Mouse (Mus musculus) retina, embryonic 14.5 days (tissue): ENCODE measurements at regions not wholly inside any gene's neighbourhood (a gene's known extent, or its start where the extent isn't known, plus 50 kb on each side); places are given as distances from the start of the nearest gene placed in this dataset.

Experiments used
- DNase-seq: peaks from one replicate; pipeline ENCODE4 v3.0.0-alpha.2; 2015; ENCODE audit warnings: low spot score

- DNase-seq, result no peak
Measured at GRCm38 (mm10) chr14:78438064-78438677, 98.4 kb downstream of the Akap11 start.

- DNase-seq, result no peak
Measured at GRCm38 (mm10) chr14:78436586-78436985, 100.0 kb downstream of the Akap11 start.

- DNase-seq, result no peak
Measured at GRCm38 (mm10) chr14:78435982-78436381, 100.6 kb downstream of the Akap11 start.

DNA sequence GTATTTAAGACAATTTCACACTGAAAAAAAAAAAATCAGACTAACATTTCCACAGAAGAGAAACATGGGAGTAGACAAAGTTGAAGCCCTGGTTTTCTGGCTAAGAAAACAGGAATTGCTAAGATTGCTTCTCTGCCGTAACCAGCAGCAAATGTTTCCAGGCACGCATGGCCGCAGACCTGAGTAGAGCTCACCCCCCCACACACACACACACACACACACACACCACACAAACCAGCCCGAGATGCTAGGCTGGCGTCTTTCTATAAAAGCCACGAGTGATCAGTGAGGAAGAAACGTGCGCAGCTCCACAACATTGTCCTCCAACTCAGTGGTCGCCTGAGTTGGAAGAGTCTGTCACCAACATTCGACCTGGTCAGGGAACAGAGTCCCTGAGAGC is 101.0 kb downstream of the Akap11 start:
- DNase-seq, result no peak

- DNase-seq, result no peak
Measured at GRCm38 (mm10) chr14:78434753-78435152, 101.9 kb downstream of the Akap11 start.

- DNase-seq, result no peak
Measured at GRCm38 (mm10) chr14:78434126-78434525, 102.5 kb downstream of the Akap11 start.

- DNase-seq, result peak; percentile 16
Measured at GRCm38 (mm10) chr14:78432471-78432870, 104.1 kb downstream of the Akap11 start.

GRCm38 (mm10) chr14:78431931-78432330 is 104.7 kb downstream of the Akap11 start:
- DNase-seq, result no peak

GRCm38 (mm10) chr14:78431406-78431805 is 105.2 kb downstream of the Akap11 start:
- DNase-seq, result no peak

DNA sequence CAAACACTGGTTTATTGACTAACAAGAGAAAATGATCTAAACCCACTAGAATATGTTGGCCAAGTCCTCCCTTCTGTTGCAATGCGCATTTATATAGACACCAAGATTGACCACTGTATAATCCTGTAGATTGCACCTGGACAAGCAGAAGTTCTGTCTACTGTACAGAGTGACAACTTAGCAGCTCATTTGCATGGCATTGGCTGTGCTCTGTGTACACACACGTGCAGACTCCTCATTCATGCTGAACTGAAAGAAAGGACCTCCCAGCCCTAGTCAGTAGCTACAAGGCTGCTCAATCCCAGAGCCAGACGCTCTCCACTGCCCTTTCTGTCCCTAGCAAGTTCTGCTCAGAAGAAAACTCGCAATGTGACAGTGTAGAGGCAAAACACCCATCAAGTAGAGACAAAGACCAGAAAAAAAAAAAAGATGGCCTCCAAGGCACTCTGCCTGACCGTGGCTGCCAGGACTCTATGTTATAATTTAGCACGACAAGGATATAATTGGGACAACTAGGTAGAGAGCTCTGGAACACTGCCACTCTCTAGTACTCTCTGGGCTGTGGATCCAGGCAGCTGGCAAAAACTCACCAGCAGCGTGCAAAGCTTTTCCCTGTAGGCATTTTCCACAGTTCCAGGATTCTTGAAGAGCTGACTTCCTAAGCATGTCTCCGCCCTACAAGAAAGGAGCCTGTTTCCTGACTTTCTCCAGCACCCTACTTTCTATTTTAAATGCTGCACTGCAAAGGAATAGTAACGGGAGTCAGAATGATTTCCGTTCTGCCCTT is 108.2 kb downstream of the Akap11 start:
- no peak for DNase-seq

DNA sequence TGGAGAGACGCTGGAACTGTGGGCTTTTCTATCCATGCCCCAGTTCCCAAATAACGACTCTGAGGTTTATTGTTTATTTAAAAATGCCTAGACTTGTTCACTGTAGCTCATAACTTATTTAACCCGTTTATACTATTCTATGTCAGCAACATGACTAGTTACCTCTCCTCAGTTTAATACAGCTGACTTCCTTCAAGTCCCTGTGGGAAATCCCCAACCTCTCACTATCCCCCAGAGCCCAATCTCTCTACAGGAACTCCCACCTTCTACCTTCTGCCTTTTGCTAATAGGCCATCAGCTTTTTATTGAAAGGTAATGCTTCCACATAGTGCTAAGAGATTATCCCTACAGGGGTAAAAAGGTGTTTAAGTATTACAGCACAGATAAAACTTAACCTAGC is 109.5 kb downstream of the Akap11 start:
- no peak for DNase-seq

- DNase-seq, result no peak
Measured at GRCm38 (mm10) chr14:78422601-78423000, 114.0 kb downstream of the Akap11 start.

DNA sequence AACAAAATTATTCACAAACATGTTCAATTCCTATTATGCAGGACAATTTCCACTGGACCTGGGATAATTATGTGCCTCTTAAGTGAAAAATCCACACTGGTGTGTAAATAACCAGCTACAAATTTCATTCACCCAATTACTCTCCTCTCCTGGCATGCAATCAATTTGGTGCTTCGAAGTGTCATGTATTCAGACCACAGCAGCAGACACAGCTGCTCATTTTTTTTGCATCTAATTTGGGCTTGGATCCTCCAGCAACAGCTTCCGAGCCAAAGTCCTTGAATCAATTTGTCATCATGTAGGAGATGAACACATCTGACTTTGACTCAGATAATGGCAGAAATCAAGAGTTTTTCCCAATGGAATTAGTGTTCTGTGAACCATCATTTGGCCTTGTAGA is 113.1 kb upstream of the Tnfsf11 start:
- DNase-seq, result no peak

- DNase-seq, result no peak
Measured at GRCm38 (mm10) chr14:78420176-78420575, 112.3 kb upstream of the Tnfsf11 start.

- DNase-seq, result no peak
Measured at GRCm38 (mm10) chr14:78405568-78405967, 97.7 kb upstream of the Tnfsf11 start.

DNA sequence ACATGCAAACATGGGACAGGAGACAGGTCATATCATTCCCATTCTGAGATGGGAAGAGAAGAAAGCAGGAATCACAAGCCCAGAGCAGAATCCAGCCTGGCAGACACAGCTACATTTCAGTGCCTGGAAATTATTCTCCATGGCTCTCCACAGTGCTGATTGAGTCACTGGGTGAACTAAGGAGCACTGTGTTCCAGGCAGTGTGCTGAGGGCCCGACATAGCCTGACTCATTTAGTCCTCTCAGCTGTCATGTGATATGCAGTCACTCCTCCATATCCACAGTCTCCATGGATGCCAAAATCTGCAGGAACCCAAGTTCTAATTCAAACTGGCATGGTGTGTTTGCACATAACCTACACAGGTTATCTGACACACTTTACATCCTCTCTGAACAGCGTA is 90.1 kb upstream of the Tnfsf11 start:
- no peak for DNase-seq

DNA sequence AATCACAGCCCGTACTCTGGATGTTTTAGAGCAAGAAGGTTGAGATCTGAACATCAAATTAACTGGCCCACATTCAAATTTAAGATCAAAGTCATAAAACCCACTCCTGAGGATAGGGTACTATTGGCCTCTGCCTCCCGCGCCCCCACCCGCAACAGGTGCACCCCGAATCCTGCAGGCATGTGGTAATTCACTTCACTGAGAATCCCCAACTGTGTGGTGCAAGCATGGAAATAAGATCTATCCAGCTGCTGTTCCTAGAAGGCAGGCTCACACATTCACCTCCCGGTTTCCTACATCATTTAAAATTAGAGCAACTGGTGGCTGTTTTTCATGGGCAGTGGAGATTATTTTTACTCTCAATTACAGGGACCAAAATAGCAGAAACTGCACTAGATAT is 87.8 kb upstream of the Tnfsf11 start:
- no peak for DNase-seq

DNA sequence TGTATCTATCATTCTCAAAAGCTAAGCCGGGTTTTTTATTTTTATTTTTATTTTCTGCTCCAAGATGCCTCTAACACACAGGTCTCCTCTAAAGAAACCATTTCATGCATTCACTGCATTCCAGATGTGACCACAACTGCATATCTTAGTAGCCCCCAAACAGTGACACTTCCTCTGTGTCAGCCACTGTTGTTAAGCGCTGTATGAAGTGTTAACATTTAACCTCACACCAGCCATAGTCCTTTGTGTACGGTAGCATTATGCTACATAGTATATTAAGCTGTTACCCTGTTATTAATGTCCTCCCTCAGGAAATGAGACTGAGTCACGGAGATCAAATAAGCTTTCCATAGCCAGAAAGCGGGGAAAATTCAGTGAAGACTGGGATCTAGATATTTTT is 79.2 kb upstream of the Tnfsf11 start:
- no peak for DNase-seq

- DNase-seq, result no peak
Measured at GRCm38 (mm10) chr14:78384370-78384769, 76.5 kb upstream of the Tnfsf11 start.

DNA sequence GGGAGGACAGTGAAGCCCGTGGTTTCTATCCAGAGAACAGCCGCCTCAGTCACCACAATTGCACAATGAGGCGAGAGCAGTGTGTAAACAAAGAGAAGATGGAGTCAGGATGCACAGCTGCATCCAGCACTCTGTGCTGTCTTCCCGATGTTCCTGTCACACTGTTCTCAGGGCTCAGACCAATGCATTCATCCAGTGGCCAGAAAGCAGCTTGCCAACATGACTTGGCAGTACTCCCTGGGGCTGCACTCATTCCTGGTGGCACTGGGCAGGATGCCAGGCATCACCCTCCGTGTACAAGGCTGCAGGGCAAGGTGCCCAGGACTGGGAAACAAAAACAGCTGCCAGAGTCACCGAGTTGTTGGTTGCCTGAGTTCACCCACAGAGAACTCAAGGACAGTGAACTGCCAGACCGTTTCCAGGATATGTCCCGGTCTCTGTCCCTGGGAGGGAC is 75.4 kb upstream of the Tnfsf11 start:
- no peak for DNase-seq

- DNase-seq, result no peak
Measured at GRCm38 (mm10) chr14:78380011-78380410, 72.2 kb upstream of the Tnfsf11 start.

DNA sequence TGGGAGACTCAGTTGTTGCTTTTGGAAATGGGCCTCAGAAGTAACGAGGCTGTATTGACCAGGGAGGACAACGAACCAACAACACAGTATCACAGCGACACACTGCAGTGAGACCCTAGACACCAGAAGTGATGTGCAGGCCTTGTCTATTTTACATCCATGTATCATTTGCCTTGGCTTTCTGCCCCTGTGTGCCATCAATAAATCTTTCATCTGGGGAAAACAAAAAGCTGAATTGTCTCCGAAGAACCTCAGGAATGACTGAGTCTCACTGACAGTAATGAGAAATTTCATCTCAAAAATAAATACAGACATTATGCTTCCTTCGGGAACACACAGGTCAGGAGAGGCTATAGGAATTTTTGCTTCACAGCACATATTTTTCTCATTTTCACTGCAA is 68.7 kb upstream of the Tnfsf11 start:
- no peak for DNase-seq

GRCm38 (mm10) chr14:78375746-78376495 is 68.1 kb upstream of the Tnfsf11 start:
- no peak for DNase-seq
